Mouse (Mus musculus) liver, postnatal 0 days (tissue): ENCODE measurements around the gene Lrrc28.

Experiments used
- CTCF ChIP-seq: sonication (generic); IDR thresholded peaks from 2 replicates; pipeline ENCODE4 v1.5.1; 2016; ENCODE audit warnings: antibody characterized with exemption, low read depth
- EP300 ChIP-seq: IDR thresholded peaks from 2 replicates; pipeline ENCODE4 v1.6.1; 2016; ENCODE audit warnings: antibody characterized with exemption, low read depth, mild to moderate bottlenecking

GRCm38 (mm10) chr7:67546282-67546681, 98.8 kb downstream of the Lrrc28 start:
- TF ChIP-seq CTCF (no peak), EP300 (no peak)
